Mouse (Mus musculus): Measurements from ENCODE around the gene Kirrel2. TPM values are rescaled to one million over a fixed set of nuclear protein-coding genes. Genes with fewer than 3 reads are reported as not detected.
A peak's percentile ranks its signal among the peaks of the same experiment; 100 is the strongest.
"Not testable (repeated sequence)": the region's sequence is repeated elsewhere in the genome, so short reads cannot be mapped to it uniquely, and the experiment has no call there.

Kirrel2 gene
- not detected in 2 replicates for total RNA-seq (2017)

- no peak for ATAC-seq (replicated peaks in 1 of 2; ENCODE audit: insufficient read depth in 1 of 2, low FRiP score in 2 of 2, low TSS enrichment in 1 of 2, low read depth in 1 of 2, poor library complexity in 2 of 2, severe bottlenecking in 2 of 2)
These were observed at the start of gene Kirrel2, which contains the start of gene Nphs1 for GRCm38 (mm10) chr7:30457629-30458330. Kirrel2 (minus strand) TSS chr7:30457690. Nphs1 (plus strand) TSS chr7:30458315.

- not testable (repeated sequence) for ATAC-seq (replicated peaks in 1 of 2; ENCODE audit: insufficient read depth in 1 of 2, low FRiP score in 2 of 2, low TSS enrichment in 1 of 2, low read depth in 1 of 2, poor library complexity in 2 of 2, severe bottlenecking in 2 of 2)
These were observed 43.7 kb upstream of the Kirrel2 start for GRCm38 (mm10) chr7:30501159-30501558.

- not testable (repeated sequence) for ATAC-seq (replicated peaks in 1 of 2; ENCODE audit: insufficient read depth in 1 of 2, low FRiP score in 2 of 2, low TSS enrichment in 1 of 2, low read depth in 1 of 2, poor library complexity in 2 of 2, severe bottlenecking in 2 of 2)
These were observed 38.1 kb upstream of the Kirrel2 start for GRCm38 (mm10) chr7:30495506-30496042.

GRCm38 (mm10) chr7:30493401-30493931 lies 36.0 kb upstream of the Kirrel2 start, which contains the start of gene Prodh2:
Prodh2 (plus strand) TSS chr7:30493622.
- ATAC-seq (replicated peaks in 1 of 2; ENCODE audit: insufficient read depth in 1 of 2, low FRiP score in 2 of 2, low TSS enrichment in 1 of 2, low read depth in 1 of 2, poor library complexity in 2 of 2, severe bottlenecking in 2 of 2) = no peak; a peak in 1 of 4 replicates

GRCm38 (mm10) chr7:30492765-30493164 lies 35.3 kb upstream of the Kirrel2 start:
- peak; percentile 51 to 59; a peak in 2 of 4 replicates for ATAC-seq (replicated peaks in 1 of 2; ENCODE audit: insufficient read depth in 1 of 2, low FRiP score in 2 of 2, low TSS enrichment in 1 of 2, low read depth in 1 of 2, poor library complexity in 2 of 2, severe bottlenecking in 2 of 2)

- ATAC-seq (replicated peaks in 1 of 2; ENCODE audit: insufficient read depth in 1 of 2, low FRiP score in 2 of 2, low TSS enrichment in 1 of 2, low read depth in 1 of 2, poor library complexity in 2 of 2, severe bottlenecking in 2 of 2) = no peak
These were observed 33.4 kb upstream of the Kirrel2 start for GRCm38 (mm10) chr7:30490957-30491307.

- no peak for ATAC-seq (replicated peaks in 1 of 2; ENCODE audit: insufficient read depth in 1 of 2, low FRiP score in 2 of 2, low TSS enrichment in 1 of 2, low read depth in 1 of 2, poor library complexity in 2 of 2, severe bottlenecking in 2 of 2)
These were observed 32.9 kb upstream of the Kirrel2 start for GRCm38 (mm10) chr7:30490251-30490956.

GRCm38 (mm10) chr7:30484250-30484649 lies 26.8 kb upstream of the Kirrel2 start:
- ATAC-seq (replicated peaks in 1 of 2; ENCODE audit: insufficient read depth in 1 of 2, low FRiP score in 2 of 2, low TSS enrichment in 1 of 2, low read depth in 1 of 2, poor library complexity in 2 of 2, severe bottlenecking in 2 of 2) = 0 out of 4 replicates have a peak, but pooled peaks of 1 of the 2 experiments have one; percentile 32

- no peak for ATAC-seq (replicated peaks in 1 of 2; ENCODE audit: insufficient read depth in 1 of 2, low FRiP score in 2 of 2, low TSS enrichment in 1 of 2, low read depth in 1 of 2, poor library complexity in 2 of 2, severe bottlenecking in 2 of 2)
These were observed 20.2 kb upstream of the Kirrel2 start for GRCm38 (mm10) chr7:30477415-30478381.

GRCm38 (mm10) chr7:30476136-30476535 lies 18.6 kb upstream of the Kirrel2 start:
- ATAC-seq (replicated peaks in 1 of 2; ENCODE audit: insufficient read depth in 1 of 2, low FRiP score in 2 of 2, low TSS enrichment in 1 of 2, low read depth in 1 of 2, poor library complexity in 2 of 2, severe bottlenecking in 2 of 2) = not testable (repeated sequence)

- ATAC-seq (replicated peaks in 1 of 2; ENCODE audit: insufficient read depth in 1 of 2, low FRiP score in 2 of 2, low TSS enrichment in 1 of 2, low read depth in 1 of 2, poor library complexity in 2 of 2, severe bottlenecking in 2 of 2) = no peak
These were observed 17.5 kb upstream of the Kirrel2 start for GRCm38 (mm10) chr7:30474999-30475398.

GRCm38 (mm10) chr7:30472411-30472810 lies 14.9 kb upstream of the Kirrel2 start:
- ATAC-seq (replicated peaks in 1 of 2; ENCODE audit: insufficient read depth in 1 of 2, low FRiP score in 2 of 2, low TSS enrichment in 1 of 2, low read depth in 1 of 2, poor library complexity in 2 of 2, severe bottlenecking in 2 of 2) = peak; percentile 32 to 68; a peak in 2 of 4 replicates

- ATAC-seq (replicated peaks in 1 of 2; ENCODE audit: insufficient read depth in 1 of 2, low FRiP score in 2 of 2, low TSS enrichment in 1 of 2, low read depth in 1 of 2, poor library complexity in 2 of 2, severe bottlenecking in 2 of 2) = no peak
These were observed 7.4 kb upstream of the Kirrel2 start for GRCm38 (mm10) chr7:30464816-30465300.

- ATAC-seq (replicated peaks in 1 of 2; ENCODE audit: insufficient read depth in 1 of 2, low FRiP score in 2 of 2, low TSS enrichment in 1 of 2, low read depth in 1 of 2, poor library complexity in 2 of 2, severe bottlenecking in 2 of 2) = no peak
These were observed 6.5 kb upstream of the Kirrel2 start for GRCm38 (mm10) chr7:30463996-30464395.

GRCm38 (mm10) chr7:30463568-30463967 lies 6.1 kb upstream of the Kirrel2 start:
- no peak for ATAC-seq (replicated peaks in 1 of 2; ENCODE audit: insufficient read depth in 1 of 2, low FRiP score in 2 of 2, low TSS enrichment in 1 of 2, low read depth in 1 of 2, poor library complexity in 2 of 2, severe bottlenecking in 2 of 2)

- ATAC-seq (replicated peaks in 1 of 2; ENCODE audit: insufficient read depth in 1 of 2, low FRiP score in 2 of 2, low TSS enrichment in 1 of 2, low read depth in 1 of 2, poor library complexity in 2 of 2, severe bottlenecking in 2 of 2) = no peak
These were observed 2.0 kb upstream of the Kirrel2 start for GRCm38 (mm10) chr7:30459484-30459883.

Measured in hematopoietic stem cell, adult 5-6 weeks (primary cell).